Mouse (Mus musculus): ENCODE data around the gene Rbpjl. TPM values are rescaled to one million over a fixed set of nuclear protein-coding genes. Genes with fewer than 3 reads are reported as not detected.

Rbpjl gene
- polyA plus RNA-seq, 1 experiment from 2014 or later, result 0.06 TPM

- in situ Hi-C loops (cut with MboI; ENCODE audit: low pct_unique_long_range_greater_than_20kb), result loop anchor here (5.0 to 10.0 kb wide), 3 partner anchors 37 to 285 kb away; no protein-coding TSS in a partner anchor
- peak; percentile 42 for ATAC-seq
- no peaks in the 10 kb centered on the region for H3K27me3 ChIP-seq
- peak; percentile 99 for TF ChIP-seq CTCF (IDR thresholded peaks at IDR 0.05)
- POLR2A ChIA-PET, result interaction anchor here (0.6 kb wide), 1 partner anchor 72 kb away, joined by 3 read pairs; no protein-coding TSS in a partner anchor
- CTCF ChIA-PET, result interaction anchor here (0.6 to 3.5 kb wide), 24 partner anchors 9 to 301 kb away, joined by 3 to 22 read pairs (median 6); partner anchors contain the start of genes Matn4 and Rbpjl
- DNase-seq (ENCODE audit: low read depth, low spot score), result no peak
These were observed 13.4 kb upstream of the Rbpjl start for GRCm38 (mm10) chr2:164389499-164389898.

DNA sequence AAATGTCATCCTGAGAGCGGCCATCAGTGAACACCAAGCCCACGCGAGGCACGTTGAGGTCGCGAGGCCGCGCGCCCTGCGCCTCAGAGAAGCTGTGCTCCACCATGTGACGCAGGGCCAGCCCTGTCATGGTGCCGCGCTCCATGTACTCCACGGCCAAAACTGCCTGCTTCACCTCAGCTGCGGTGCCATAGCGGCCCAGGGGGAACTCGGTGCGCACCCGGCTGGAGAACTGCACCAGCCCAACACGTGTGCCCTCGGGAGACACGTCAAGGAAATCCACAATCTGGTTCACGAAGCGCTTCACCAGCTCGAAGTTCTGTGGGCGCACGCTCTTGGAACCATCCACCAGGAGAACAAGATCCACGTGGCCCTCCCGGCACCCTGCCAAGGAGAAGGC lies 9.8 kb upstream of the Rbpjl start:
- in situ Hi-C loops (cut with MboI; ENCODE audit: low pct_unique_long_range_greater_than_20kb), result no loop called here

GRCm38 (mm10) chr2:164396076-164396475 lies 6.9 kb upstream of the Rbpjl start:
- DNase-seq (ENCODE audit: low read depth, low spot score) (no peak), ATAC-seq (no peak)
- POLR2A ChIA-PET, result no interaction called here
- CTCF ChIA-PET, result interaction anchor here (1.6 kb wide), 1 partner anchor 12 kb away, joined by 6 read pairs; no protein-coding TSS in a partner anchor
- no peak for TF ChIP-seq CTCF (IDR thresholded peaks at IDR 0.05)
- in situ Hi-C loops (cut with MboI; ENCODE audit: low pct_unique_long_range_greater_than_20kb), result no loop called here
- no peaks in the 10 kb centered on the region for H3K27me3 ChIP-seq

More for the DNA sequence above, 9.8 kb upstream of the Rbpjl start:
- DNase-seq (ENCODE audit: low read depth, low spot score), result no peak
- POLR2A ChIA-PET, result no interaction called here
- ATAC-seq, result no peak
- H3K27me3 ChIP-seq, result no peaks in the 10 kb centered on the region
- CTCF ChIA-PET, result no interaction called here
- TF ChIP-seq CTCF (IDR thresholded peaks at IDR 0.05), result no peak

DNA sequence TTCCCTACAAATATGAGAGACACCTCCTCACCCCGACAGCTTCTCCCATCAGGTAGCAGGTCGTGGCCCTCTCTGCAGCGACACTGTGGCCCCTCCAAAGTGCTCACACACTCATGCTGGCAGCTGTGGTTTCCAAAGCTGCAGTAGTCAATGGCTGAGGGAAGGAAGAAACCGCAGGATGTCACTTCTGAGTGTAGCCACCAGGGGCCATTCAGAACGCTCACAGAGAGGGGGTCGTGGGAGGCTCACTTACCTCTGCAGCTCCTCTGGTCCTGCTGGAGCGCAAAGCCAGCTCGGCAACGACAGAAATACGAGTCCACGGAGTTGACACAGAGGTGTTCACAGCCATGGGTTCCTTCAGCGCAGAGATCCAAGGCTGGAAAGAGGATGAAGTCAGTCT lies 6.0 kb upstream of the Rbpjl start:
- TF ChIP-seq CTCF (IDR thresholded peaks at IDR 0.05), result no peak
- CTCF ChIA-PET, result no interaction called here
- no peaks in the 10 kb centered on the region for H3K27me3 ChIP-seq
- DNase-seq (ENCODE audit: low read depth, low spot score) (no peak), ATAC-seq (no peak)
- in situ Hi-C loops (cut with MboI; ENCODE audit: low pct_unique_long_range_greater_than_20kb), result no loop called here
- POLR2A ChIA-PET, result no interaction called here

DNA sequence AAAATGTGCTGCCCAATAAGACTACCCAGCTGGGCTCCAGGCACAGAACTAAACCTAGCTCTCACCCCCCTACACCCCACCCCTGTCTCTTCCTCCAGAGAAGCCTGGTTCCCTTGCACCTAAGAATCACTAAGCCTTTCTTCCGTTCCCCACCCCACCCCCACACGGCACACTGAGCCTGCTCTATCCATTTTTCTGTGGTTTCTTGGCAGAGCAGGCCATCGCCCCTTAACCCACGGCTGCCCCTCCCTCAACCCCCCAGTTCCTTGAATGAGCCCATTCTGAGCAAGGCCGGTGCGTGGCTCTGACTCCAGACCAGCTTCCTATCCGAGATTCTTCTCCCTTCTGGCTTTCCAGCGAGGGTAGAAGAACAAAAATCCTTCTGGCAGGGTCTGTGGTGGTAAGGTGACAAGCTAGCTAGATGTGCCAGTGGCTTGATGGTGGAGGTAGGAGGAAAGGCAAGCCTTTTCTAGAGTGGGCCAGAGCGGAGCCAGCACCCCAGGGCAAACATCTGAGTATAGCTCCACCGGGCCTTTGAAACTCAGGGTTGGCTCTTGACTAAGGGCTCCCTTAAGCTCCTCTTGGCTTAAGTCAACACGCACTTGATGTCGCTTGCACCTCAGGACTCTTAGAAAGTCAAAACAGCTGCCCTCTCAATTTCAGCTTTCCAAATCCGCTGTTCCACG lies 598 bp downstream of the Rbpjl start:
- in situ Hi-C loops (cut with MboI; ENCODE audit: low pct_unique_long_range_greater_than_20kb), result no loop called here
- ChIA-PET POLR2A (interaction anchor here (0.8 kb wide), 1 partner anchor 332 kb away, joined by 5 read pairs; no protein-coding TSS in a partner anchor), CTCF (interaction anchor here (1.4 to 2.6 kb wide), 2 partner anchors 14 to 303 kb away, joined by 3 to 10 read pairs; partner anchors contain the start of gene Slpi)
- H3K27me3 ChIP-seq, result no peaks in the 10 kb centered on the region
- no peak for TF ChIP-seq CTCF (IDR thresholded peaks at IDR 0.05)
- DNase-seq (ENCODE audit: low read depth, low spot score), result no peak
- no peak for ATAC-seq

- DNase-seq (ENCODE audit: low read depth, low spot score) (no peak), ATAC-seq (no peak)
- POLR2A ChIA-PET, result interaction anchor here (0.8 kb wide), 1 partner anchor 332 kb away, joined by 5 read pairs; no protein-coding TSS in a partner anchor
- TF ChIP-seq CTCF (IDR thresholded peaks at IDR 0.05), result no peak
- CTCF ChIA-PET, result interaction anchor here (1.4 to 2.6 kb wide), 3 partner anchors 14 to 304 kb away, joined by 3 to 12 read pairs (median 10); partner anchors contain the start of gene Slpi
- H3K27me3 ChIP-seq, result no peaks in the 10 kb centered on the region
- in situ Hi-C loops (cut with MboI; ENCODE audit: low pct_unique_long_range_greater_than_20kb), result no loop called here
These were observed 1.4 kb downstream of the Rbpjl start for GRCm38 (mm10) chr2:164404082-164404990.

DNA sequence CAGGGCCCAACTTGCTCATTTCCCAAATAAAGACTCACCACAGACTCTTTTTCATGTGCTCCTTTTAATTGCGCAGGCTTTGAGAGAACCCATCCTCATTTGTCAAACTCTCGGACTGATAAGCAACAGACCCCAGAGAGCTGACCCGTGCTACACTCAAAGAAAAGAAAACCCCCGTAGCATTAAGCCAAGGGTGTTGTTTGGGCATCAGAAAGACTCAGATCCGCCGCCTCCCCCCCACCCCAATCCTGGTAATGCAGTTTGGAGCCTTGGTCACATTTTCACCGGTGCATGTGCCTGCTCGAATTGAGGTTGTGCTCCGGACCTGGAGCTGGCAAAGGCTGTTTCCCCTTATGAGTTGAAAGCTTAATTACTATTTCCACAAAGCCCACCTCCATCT lies 2.1 kb downstream of the Rbpjl start, which contains the start of gene Matn4:
Gene Matn4 (minus strand): TSS at position 101 of the 400 bp plus-strand sequence.
- H3K27me3 ChIP-seq, result no peaks in the 10 kb centered on the region
- CTCF ChIA-PET, result interaction anchor here (0.7 to 2.2 kb wide), 3 partner anchors 10 to 270 kb away, joined by 3 to 12 read pairs (median 4); no protein-coding TSS in a partner anchor
- TF ChIP-seq CTCF (IDR thresholded peaks at IDR 0.05), result no peak
- DNase-seq (ENCODE audit: low read depth, low spot score), result no peak
- POLR2A ChIA-PET, result no interaction called here
- in situ Hi-C loops (cut with MboI; ENCODE audit: low pct_unique_long_range_greater_than_20kb), result no loop called here
- ATAC-seq, result no peak

- in situ Hi-C loops (cut with MboI; ENCODE audit: low pct_unique_long_range_greater_than_20kb), result no loop called here
- H3K27me3 ChIP-seq, result no peaks in the 10 kb centered on the region
- ChIA-PET CTCF (interaction anchor here (0.7 to 2.2 kb wide), 3 partner anchors 11 to 271 kb away, joined by 3 to 12 read pairs (median 4); no protein-coding TSS in a partner anchor), POLR2A (no interaction called here)
- DNase-seq (ENCODE audit: low read depth, low spot score) (no peak), ATAC-seq (no peak)
- no peak for TF ChIP-seq CTCF (IDR thresholded peaks at IDR 0.05)
These were observed 2.6 kb downstream of the Rbpjl start for GRCm38 (mm10) chr2:164405519-164405918.

- POLR2A ChIA-PET, result no interaction called here
- DNase-seq (ENCODE audit: low read depth, low spot score), result no peak
- ATAC-seq, result no peak
- in situ Hi-C loops (cut with MboI; ENCODE audit: low pct_unique_long_range_greater_than_20kb), result no loop called here
- CTCF ChIA-PET, result interaction anchor here (0.6 to 3.9 kb wide), 7 partner anchors 13 to 322 kb away, joined by 3 to 15 read pairs (median 4); partner anchors contain the start of genes Gm20458 and Slpi
- TF ChIP-seq CTCF (IDR thresholded peaks at IDR 0.05), result no peak
- no peaks in the 10 kb centered on the region for H3K27me3 ChIP-seq
These were observed 4.8 kb downstream of the Rbpjl start for GRCm38 (mm10) chr2:164407708-164408107.

- H3K27me3 ChIP-seq, result no peaks in the 10 kb centered on the region
- DNase-seq (ENCODE audit: low read depth, low spot score), result no peak
- TF ChIP-seq CTCF (IDR thresholded peaks at IDR 0.05), result no peak
- in situ Hi-C loops (cut with MboI; ENCODE audit: low pct_unique_long_range_greater_than_20kb), result no loop called here
- no peak for ATAC-seq
- ChIA-PET CTCF (interaction anchor here (0.8 to 1.5 kb wide), 3 partner anchors 25 to 312 kb away, joined by 3 to 5 read pairs (median 4); partner anchors contain the start of genes Gm20458 and Slpi), POLR2A (no interaction called here)
These were observed 11.2 kb downstream of the Rbpjl start for GRCm38 (mm10) chr2:164414167-164414566.
